Mouse (Mus musculus): Measurements from ENCODE around the gene Gzme. TPM values are rescaled to one million over a fixed set of nuclear protein-coding genes. Genes with fewer than 3 reads are reported as not detected.
"Not testable (repeated sequence)": the region's sequence is repeated elsewhere in the genome, so short reads cannot be mapped to it uniquely, and the experiment has no call there.

The Gzme gene
- not detected in 2 replicates for polyA plus RNA-seq (2015; fragmentation: Nextera tagmentation; extraction: Ambion mirVana)

DNA sequence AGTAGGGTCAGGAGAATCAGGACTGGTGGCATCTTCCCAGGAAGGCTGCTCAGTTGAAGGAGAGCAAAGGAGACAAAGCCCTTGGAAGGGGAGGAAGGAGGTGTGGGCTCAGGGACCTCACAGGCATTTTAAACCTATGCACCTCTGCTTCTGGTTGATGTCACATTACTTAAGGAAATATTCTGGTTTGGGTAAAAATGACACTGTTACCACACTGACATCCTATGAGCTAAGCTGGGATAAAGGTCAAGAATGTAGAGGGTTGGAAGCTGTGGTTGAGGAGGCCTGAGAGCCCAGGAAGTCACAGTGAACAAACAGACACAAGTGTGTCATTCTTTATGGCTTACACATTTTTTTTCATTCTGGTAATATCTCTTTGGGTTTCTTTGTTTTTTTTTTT lies at the start of gene Gzme:
Gzme (minus strand) TSS at position 101 of the 400 bp plus-strand sequence.
- no peak within 1 kb of the TSS for H3K4me3 ChIP-seq (replicated peaks; ENCODE audit: low read length)
- no peak for ATAC-seq
- no peaks in the 10 kb centered on the region for H3K9me3 ChIP-seq (ENCODE audit: control insufficient read depth, low read length)
- no peak within 1 kb of the TSS for H3K9ac ChIP-seq (replicated peaks; ENCODE audit: low read depth, low read length)
- no peak within 1 kb of the TSS for H3K27ac ChIP-seq (ENCODE audit: low read length)
- H3K27me3 ChIP-seq (replicated peaks; ENCODE audit: control insufficient read depth, insufficient read depth, low read length), result no peaks in the 10 kb centered on the region
- no peak within 1 kb of the TSS for H3K4me2 ChIP-seq (ENCODE audit: low read length)
- H3K36me3 ChIP-seq (ENCODE audit: control insufficient read depth, insufficient read depth), result no peaks in the 10 kb centered on the region
- H3K4me1 ChIP-seq (replicated peaks; ENCODE audit: control insufficient read depth, insufficient read depth, low read length), result no peaks in the 10 kb centered on the region

GRCm38 (mm10) chr14:56168009-56168408 lies 47.6 kb upstream of the Gzme start:
- H3K9me3 ChIP-seq (ENCODE audit: control insufficient read depth, low read length), result no peaks in the 10 kb centered on the region
- no peak for ATAC-seq
- H3K4me1 ChIP-seq (replicated peaks; ENCODE audit: control insufficient read depth, insufficient read depth, low read length), result no peaks in the 10 kb centered on the region
- H3K27me3 ChIP-seq (replicated peaks; ENCODE audit: control insufficient read depth, insufficient read depth, low read length), result no peaks in the 10 kb centered on the region
- WGBS, result 86% methylated on average over 6 of the region's 6 CpGs
- H3K4me2 ChIP-seq (ENCODE audit: low read length), result no peak overlapping the region
- no peak overlapping the region for H3K27ac ChIP-seq (ENCODE audit: low read length)
- no peaks in the 10 kb centered on the region for H3K36me3 ChIP-seq (ENCODE audit: control insufficient read depth, insufficient read depth)
- no peak overlapping the region for H3K4me3 ChIP-seq (replicated peaks; ENCODE audit: low read length)
- no peak overlapping the region for H3K9ac ChIP-seq (replicated peaks; ENCODE audit: low read depth, low read length)

DNA sequence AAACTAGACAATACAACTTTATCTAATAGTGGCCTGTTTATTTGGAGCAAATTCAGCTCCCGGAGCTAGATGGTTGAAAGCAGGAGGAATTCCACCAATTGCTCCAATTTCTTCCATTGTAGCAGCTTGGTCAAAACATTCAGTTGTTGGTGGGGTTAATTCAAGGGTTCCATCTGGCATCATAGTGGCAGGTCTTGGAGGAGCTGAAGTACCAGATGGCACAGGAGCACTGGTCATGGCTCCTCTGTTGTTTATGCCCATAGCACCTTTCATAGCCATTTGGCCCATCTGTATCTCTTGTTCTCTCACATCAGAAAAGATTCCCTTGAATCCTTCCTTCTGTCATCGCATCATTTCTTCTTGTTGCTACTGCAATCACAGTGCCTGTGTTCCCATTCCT lies 41.7 kb upstream of the Gzme start:
- Histone ChIP-seq H3K4me1 (replicated peaks; ENCODE audit: control insufficient read depth, insufficient read depth, low read length) (no peaks in the 10 kb centered on the region), H3K9ac (replicated peaks; ENCODE audit: low read depth, low read length) (no peak overlapping the region), H3K27me3 (replicated peaks; ENCODE audit: control insufficient read depth, insufficient read depth, low read length) (no peaks in the 10 kb centered on the region), H3K4me3 (replicated peaks; ENCODE audit: low read length) (no peak overlapping the region), H3K9me3 (ENCODE audit: control insufficient read depth, low read length) (no peaks in the 10 kb centered on the region), H3K27ac (ENCODE audit: low read length) (no peak overlapping the region), H3K36me3 (ENCODE audit: control insufficient read depth, insufficient read depth) (no peaks in the 10 kb centered on the region), H3K4me2 (ENCODE audit: low read length) (no peak overlapping the region)
- no peak for ATAC-seq
- WGBS, result 86% methylated on average over 2 of the region's 2 CpGs

DNA sequence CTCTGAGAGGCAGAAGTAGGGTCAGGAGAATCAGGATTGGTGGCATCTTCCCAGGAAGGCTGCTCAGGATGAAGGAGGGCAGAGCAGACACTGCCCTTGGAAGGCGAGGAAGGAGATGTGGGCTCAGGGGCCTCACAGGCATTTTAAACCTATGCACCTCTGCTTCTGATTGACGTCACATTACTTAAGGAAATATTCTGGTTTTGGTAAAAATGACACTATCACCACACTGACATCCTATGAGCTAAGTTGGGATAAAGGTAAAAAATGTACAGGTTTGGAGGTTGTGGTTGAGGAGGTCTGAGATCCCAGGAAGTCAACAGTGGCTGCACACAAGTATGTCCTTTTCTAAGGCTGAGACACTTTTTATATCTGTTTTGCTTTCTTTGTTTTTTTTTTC lies 39.1 kb upstream of the Gzme start, which contains the start of gene Gzmg:
Gzmg (minus strand) TSS at position 101 of the 400 bp plus-strand sequence.
- not testable (repeated sequence) for H3K27ac ChIP-seq (ENCODE audit: low read length); H3K4me1 ChIP-seq (replicated peaks; ENCODE audit: control insufficient read depth, insufficient read depth, low read length); H3K9ac ChIP-seq (replicated peaks; ENCODE audit: low read depth, low read length); H3K9me3 ChIP-seq (ENCODE audit: control insufficient read depth, low read length); H3K4me2 ChIP-seq (ENCODE audit: low read length); H3K4me3 ChIP-seq (replicated peaks; ENCODE audit: low read length); H3K36me3 ChIP-seq (ENCODE audit: control insufficient read depth, insufficient read depth); ATAC-seq; H3K27me3 ChIP-seq (replicated peaks; ENCODE audit: control insufficient read depth, insufficient read depth, low read length)
- WGBS, result 95% methylated on average over 2 of the region's 2 CpGs

GRCm38 (mm10) chr14:56155340-56155739 lies 34.9 kb upstream of the Gzme start:
- Histone ChIP-seq H3K27me3 (replicated peaks; ENCODE audit: control insufficient read depth, insufficient read depth, low read length) (no peaks in the 10 kb centered on the region), H3K9me3 (ENCODE audit: control insufficient read depth, low read length) (no peaks in the 10 kb centered on the region), H3K27ac (ENCODE audit: low read length) (no peak overlapping the region), H3K4me1 (replicated peaks; ENCODE audit: control insufficient read depth, insufficient read depth, low read length) (no peaks in the 10 kb centered on the region), H3K9ac (replicated peaks; ENCODE audit: low read depth, low read length) (no peak overlapping the region), H3K36me3 (ENCODE audit: control insufficient read depth, insufficient read depth) (no peaks in the 10 kb centered on the region), H3K4me3 (replicated peaks; ENCODE audit: low read length) (no peak overlapping the region), H3K4me2 (ENCODE audit: low read length) (no peak overlapping the region)
- 61% methylated on average over 2 of the region's 2 CpGs for WGBS
- ATAC-seq, result no peak

- 78% methylated on average over 1 of the region's 1 CpGs for WGBS
- H3K27ac ChIP-seq (ENCODE audit: low read length); H3K9ac ChIP-seq (replicated peaks; ENCODE audit: low read depth, low read length); ATAC-seq; H3K9me3 ChIP-seq (ENCODE audit: control insufficient read depth, low read length); H3K4me1 ChIP-seq (replicated peaks; ENCODE audit: control insufficient read depth, insufficient read depth, low read length); H3K27me3 ChIP-seq (replicated peaks; ENCODE audit: control insufficient read depth, insufficient read depth, low read length); H3K4me2 ChIP-seq (ENCODE audit: low read length); H3K4me3 ChIP-seq (replicated peaks; ENCODE audit: low read length); H3K36me3 ChIP-seq (ENCODE audit: control insufficient read depth, insufficient read depth): not testable (repeated sequence)
These were observed 13.2 kb upstream of the Gzme start for GRCm38 (mm10) chr14:56133675-56134074.

DNA sequence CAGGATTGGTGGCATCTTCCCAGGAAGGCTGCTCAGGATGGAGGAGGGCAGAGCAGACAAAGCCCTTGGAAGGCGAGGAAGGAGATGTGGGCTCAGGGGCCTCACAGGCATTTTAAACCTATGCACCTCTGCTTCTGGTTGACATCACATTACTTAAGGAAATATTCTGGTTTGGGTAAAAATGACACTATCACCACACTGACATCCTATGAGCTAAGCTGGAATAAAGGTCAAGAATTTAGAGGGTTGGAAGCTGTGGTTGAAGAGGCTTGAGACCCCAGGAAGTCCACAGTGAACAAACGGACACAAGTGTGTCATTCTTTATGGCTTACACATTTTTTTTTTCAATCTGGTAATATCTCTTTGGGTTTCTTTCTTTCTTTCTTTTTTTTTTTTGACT lies 12.1 kb upstream of the Gzme start, which contains the start of gene Gzmd:
Gzmd (minus strand) TSS at position 101 of the 400 bp plus-strand sequence.
- H3K9ac ChIP-seq (replicated peaks; ENCODE audit: low read depth, low read length); H3K9me3 ChIP-seq (ENCODE audit: control insufficient read depth, low read length); H3K4me1 ChIP-seq (replicated peaks; ENCODE audit: control insufficient read depth, insufficient read depth, low read length); H3K27ac ChIP-seq (ENCODE audit: low read length); H3K36me3 ChIP-seq (ENCODE audit: control insufficient read depth, insufficient read depth); H3K27me3 ChIP-seq (replicated peaks; ENCODE audit: control insufficient read depth, insufficient read depth, low read length); ATAC-seq; H3K4me2 ChIP-seq (ENCODE audit: low read length); H3K4me3 ChIP-seq (replicated peaks; ENCODE audit: low read length): not testable (repeated sequence)
- whole genome bisulfite sequencing, result 82% methylated on average over 2 of the region's 2 CpGs

DNA sequence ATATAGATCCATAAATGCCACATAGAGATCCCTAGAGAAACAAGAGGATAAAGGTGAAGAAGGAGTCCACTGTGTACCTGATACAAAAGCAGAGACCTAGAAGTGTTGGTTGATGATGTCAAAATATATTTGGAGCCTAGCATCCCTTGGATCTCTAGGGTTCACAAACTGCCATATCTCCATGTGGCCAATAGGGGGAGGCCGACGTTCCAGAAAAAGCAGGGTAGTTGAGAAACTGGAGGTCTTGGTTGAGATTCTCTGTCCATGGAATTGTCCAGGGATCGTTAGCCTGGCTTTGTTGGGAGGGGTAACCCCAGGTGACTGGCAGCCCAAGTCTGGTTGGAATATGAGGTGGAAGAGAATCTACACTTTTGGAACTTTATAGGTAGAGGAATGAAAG lies 7.9 kb upstream of the Gzme start:
- no peaks in the 10 kb centered on the region for H3K36me3 ChIP-seq (ENCODE audit: control insufficient read depth, insufficient read depth)
- no peak overlapping the region for H3K4me3 ChIP-seq (replicated peaks; ENCODE audit: low read length)
- no peak overlapping the region for H3K27ac ChIP-seq (ENCODE audit: low read length)
- H3K9ac ChIP-seq (replicated peaks; ENCODE audit: low read depth, low read length), result no peak overlapping the region
- H3K4me1 ChIP-seq (replicated peaks; ENCODE audit: control insufficient read depth, insufficient read depth, low read length), result no peaks in the 10 kb centered on the region
- no peak overlapping the region for H3K4me2 ChIP-seq (ENCODE audit: low read length)
- H3K9me3 ChIP-seq (ENCODE audit: control insufficient read depth, low read length), result no peaks in the 10 kb centered on the region
- ATAC-seq, result no peak
- WGBS, result 48% methylated on average over 3 of the region's 3 CpGs
- H3K27me3 ChIP-seq (replicated peaks; ENCODE audit: control insufficient read depth, insufficient read depth, low read length), result no peaks in the 10 kb centered on the region

- no peak for ATAC-seq
- Histone ChIP-seq H3K27me3 (replicated peaks; ENCODE audit: control insufficient read depth, insufficient read depth, low read length) (no peaks in the 10 kb centered on the region), H3K9ac (replicated peaks; ENCODE audit: low read depth, low read length) (no peak overlapping the region), H3K4me2 (ENCODE audit: low read length) (no peak overlapping the region), H3K4me1 (replicated peaks; ENCODE audit: control insufficient read depth, insufficient read depth, low read length) (no peaks in the 10 kb centered on the region), H3K9me3 (ENCODE audit: control insufficient read depth, low read length) (no peaks in the 10 kb centered on the region), H3K27ac (ENCODE audit: low read length) (no peak overlapping the region), H3K4me3 (replicated peaks; ENCODE audit: low read length) (no peak overlapping the region), H3K36me3 (ENCODE audit: control insufficient read depth, insufficient read depth) (no peaks in the 10 kb centered on the region)
- WGBS, result 84% methylated on average over 3 of the region's 3 CpGs
These were observed 3.1 kb upstream of the Gzme start for GRCm38 (mm10) chr14:56123516-56123915.
